In genomic region chr1:159538076-159538475, GRCm38 (mm10) we compare ENCODE assay signal across 13 mouse cellular contexts. TPM values are rescaled to one million over a fixed set of nuclear protein-coding genes. Genes with fewer than 3 reads are reported as not detected.
"Had no signal": no experiment of that assay in that cellular context is flagged by ENCODE, and none has a peak within 500 bp of the region (broad histone marks: within the 10 kb centered on the region; RNA-seq: fewer than 3 reads in every experiment).

No protein-coding gene starts in this region.

- H3K36me3 ChIP-seq: limb, embryonic 15.5 days; liver, embryonic 13.5 days; neural tube, embryonic 15.5 days had no signal

- H3K9me3 ChIP-seq: limb, embryonic 15.5 days; liver, embryonic 13.5 days; neural tube, embryonic 15.5 days had no signal

- H3K9ac ChIP-seq: limb, embryonic 15.5 days; liver, embryonic 13.5 days; neural tube, embryonic 15.5 days had no signal

- H3K27me3 ChIP-seq: limb, embryonic 15.5 days; liver, embryonic 13.5 days; neural tube, embryonic 15.5 days had no signal

- H3K4me2 ChIP-seq: limb, embryonic 15.5 days; liver, embryonic 13.5 days; neural tube, embryonic 15.5 days had no signal

- DNase-seq: kidney, adult 11 months; kidney, adult 9 months; kidney, postnatal 10 days; liver, embryonic 13.5 days; lung, adult 18-20 months; lung, postnatal 36 days; right cerebral cortex, postnatal 25 days; thymus, postnatal 36 days had no signal

- H3K4me1 ChIP-seq: limb, embryonic 15.5 days; liver, embryonic 13.5 days; neural tube, embryonic 15.5 days had no signal

- H3K27ac ChIP-seq: limb, embryonic 15.5 days; liver, embryonic 13.5 days; neural tube, embryonic 15.5 days had no signal

- H3K4me3 ChIP-seq: limb, embryonic 15.5 days; liver, embryonic 13.5 days; myocyte; neural tube, embryonic 15.5 days had no signal

RNA-seq across cellular contexts. Expression of gene Tnr, which starts 14.5 kb away (rescaled TPM):
- total RNA-seq: megakaryocyte, adult 5-6 weeks had no signal
- polyA plus RNA-seq: limb, embryonic 11.5 days had no signal
